9 mouse cellular contexts compared by ENCODE assay signal in the genomic region with DNA sequence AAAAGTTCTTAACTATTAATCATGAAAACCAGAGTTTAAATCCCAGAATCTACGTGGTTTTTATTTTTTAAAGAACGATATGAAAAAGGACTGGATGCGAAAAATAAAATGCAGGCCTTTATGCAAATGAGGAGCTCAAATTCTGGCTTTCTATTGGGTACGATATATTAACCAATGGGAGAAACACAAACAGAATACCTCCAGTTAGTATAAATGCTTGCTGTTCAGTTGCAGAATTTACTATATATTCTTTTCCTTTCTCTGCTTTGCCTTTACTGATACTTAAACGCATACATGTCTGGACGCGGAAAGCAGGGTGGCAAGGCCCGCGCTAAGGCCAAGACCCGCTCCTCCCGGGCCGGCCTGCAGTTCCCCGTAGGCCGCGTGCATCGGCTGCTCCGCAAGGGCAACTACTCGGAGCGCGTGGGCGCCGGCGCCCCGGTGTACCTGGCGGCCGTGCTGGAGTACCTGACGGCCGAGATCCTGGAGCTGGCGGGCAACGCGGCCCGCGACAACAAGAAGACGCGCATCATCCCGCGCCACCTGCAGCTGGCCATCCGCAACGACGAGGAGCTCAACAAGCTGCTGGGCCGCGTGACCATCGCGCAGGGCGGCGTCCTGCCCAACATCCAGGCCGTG. TPM values are rescaled to one million over a fixed set of nuclear protein-coding genes. Genes with fewer than 3 reads are reported as not detected.
DNase-seq lines count a peak whose midpoint lies in the region; ATAC-seq and TF ChIP-seq lines count a peak whose summit lies in the region.
"Not testable (repeated sequence)": the region's sequence is repeated elsewhere in the genome, so short reads cannot be mapped to it uniquely, and the experiment has no call there.
"Had no signal": no experiment of that assay in that cellular context is flagged by ENCODE, and none has a peak within 500 bp of the region (broad histone marks: within the 10 kb centered on the region; RNA-seq: fewer than 3 reads in every experiment).

A gene (plus strand): TSS at position 288 of the 639 bp plus-strand sequence.

- not testable (repeated sequence) for H3K27me3 ChIP-seq in hindbrain, embryonic 16.5 days (replicated peaks; ENCODE audit: control insufficient read depth, insufficient read depth, low read length)

- under 1% methylated on average over 25 of the region's 47 CpGs for WGBS in hindbrain, embryonic 16.5 days

- H3K36me3 ChIP-seq in hindbrain, embryonic 16.5 days (ENCODE audit: control insufficient read depth, insufficient read depth, low read length) = not testable (repeated sequence)

- ATAC-seq in hindbrain, embryonic 16.5 days = peak; percentile 67

- peak within 1 kb of the TSS; percentile 46 for H3K4me3 ChIP-seq in hindbrain, embryonic 16.5 days (ENCODE audit: low read length)
- peak within 1 kb of the TSS; percentile 48 for H3K4me3 ChIP-seq in left cerebral cortex, adult 2 months

- intact Hi-C loops in left cerebral cortex, adult 2 months (cut with DNase I) = loop anchor here (5.0 kb wide), 1 partner anchor 1999 kb away; a partner anchor contains a TSS

- peak within 1 kb of the TSS; percentile 93 for H3K27ac ChIP-seq in hindbrain, embryonic 16.5 days (ENCODE audit: low read depth, low read length)
- H3K27ac ChIP-seq in left cerebral cortex, adult 2 months = peak within 1 kb of the TSS; percentile 88

- not testable (repeated sequence) for H3K4me1 ChIP-seq in hindbrain, embryonic 16.5 days (ENCODE audit: control insufficient read depth, insufficient read depth, low read depth, low read length)

- H3K9ac ChIP-seq in hindbrain, embryonic 16.5 days (ENCODE audit: low read depth, low read length) = peak within 1 kb of the TSS; percentile 60; the same call in 1 of the 2 replicates

- peak within 1 kb of the TSS; percentile 79 for H3K4me2 ChIP-seq in hindbrain, embryonic 16.5 days (ENCODE audit: low read length)

- peak; percentile 79 for DNase-seq in ZHBTc4 (ENCODE audit: low read depth, low spot score)
- peak; percentile 33 to 62 for DNase-seq in cerebellum, postnatal 36 days
- peak; percentile 39 for DNase-seq in gastrocnemius, postnatal 10 days
- DNase-seq in left cerebral cortex, adult 2 months (ENCODE audit: extremely low spot score in 1 of 2, low spot score in 2 of 2) = peak; percentile 46 to 49
- DNase-seq in lung, postnatal 25 days (ENCODE audit: low spot score) = peak; percentile 65
- peak; percentile 55 for DNase-seq in ovary, postnatal 36 days (ENCODE audit: low spot score)
- DNase-seq in thymus, postnatal 25 days = peak; percentile 80

- not testable (repeated sequence) for TF ChIP-seq CTCF in left cerebral cortex, adult 2 months (IDR thresholded peaks at IDR 0.05)

- H3K9me3 ChIP-seq in hindbrain, embryonic 16.5 days (ENCODE audit: control insufficient read depth, low read length) = not testable (repeated sequence)

RNA-seq across cellular contexts. Expression of the gene that starts here (rescaled TPM):
- 100 to 1,000 TPM; 187 to 217 TPM for total RNA-seq in gastrocnemius, postnatal 10 days (2021)
- polyA plus RNA-seq in hindbrain, embryonic 16.5 days (2015; fragmentation: Nextera tagmentation; extraction: Ambion mirVana) = 3.7 and 6.8 TPM in 2 replicates
- total RNA-seq in left cerebral cortex, adult 2 months (2021) = 10 to 100 TPM; 19.9 to 21.0 TPM
- polyA plus RNA-seq: urinary bladder, adult 2 months had no signal

Comparison
In these comparisons a context has a peak if more than half of its experiments do, and no peak if none do; other contexts are left out.
1. Peak in every context shown above with its lines: DNase-seq, ATAC-seq, H3K4me3 ChIP-seq and H3K27ac ChIP-seq.
2. RNA of the gene that starts here (total RNA-seq): 187 to 217 TPM in gastrocnemius, postnatal 10 days; 19.9 to 21.0 TPM in left cerebral cortex, adult 2 months; every median in the first group is over 4 times any median in the second.